21 mouse cellular contexts compared by ENCODE assay signal in the genomic region with DNA sequence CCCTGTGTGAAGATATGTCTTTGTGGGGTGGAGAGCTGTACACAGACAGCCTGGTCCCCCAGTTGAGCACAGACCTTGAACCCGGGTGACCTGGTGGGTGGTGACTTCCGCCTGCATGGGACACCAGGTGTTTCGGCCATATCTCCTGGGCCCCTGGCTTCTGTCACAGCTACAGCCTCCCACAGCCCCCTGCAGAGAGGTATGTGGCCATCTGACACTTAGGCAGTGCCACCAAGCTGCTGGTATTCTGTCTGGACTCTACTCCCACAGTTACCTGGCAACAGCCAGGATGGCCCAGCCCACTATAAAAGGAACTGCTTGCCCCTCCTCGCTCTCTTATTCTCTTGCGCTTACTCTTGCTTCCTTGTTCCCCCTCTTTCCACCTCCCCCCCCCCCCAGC. TPM values are rescaled to one million over a fixed set of nuclear protein-coding genes. Genes with fewer than 3 reads are reported as not detected.
DNase-seq lines count a peak whose midpoint lies in the region; TF ChIP-seq lines count a peak whose summit lies in the region.
"Had no signal": no experiment of that assay in that cellular context is flagged by ENCODE, and none has a peak within 500 bp of the region (broad histone marks: within the 10 kb centered on the region; RNA-seq: fewer than 3 reads in every experiment).

No protein-coding gene starts in this region.

- no peak for TF ChIP-seq POLR2A in cerebellum, adult 2 months (IDR thresholded peaks at IDR 0.05; ENCODE audit: borderline replicate concordance, insufficient read depth, low read length)

- H3K27me3 ChIP-seq in cerebellum, adult 2 months (ENCODE audit: control insufficient read depth, insufficient read depth, low read length), result no peaks in the 10 kb centered on the region
- H3K27me3 ChIP-seq in limb, embryonic 10.5 days (ENCODE audit: low read depth, poor library complexity, severe bottlenecking), result no peaks in the 10 kb centered on the region
- H3K27me3 ChIP-seq: CH12.LX; forebrain, embryonic 12.5 days; liver, embryonic 15.5 days had no signal

- intact Hi-C loops in left cerebral cortex, postnatal 4 days (cut with DNase I), result no loop called here

- H3K36me3 ChIP-seq in limb, embryonic 10.5 days, result no peaks in the 10 kb centered on the region
- H3K36me3 ChIP-seq: forebrain, embryonic 12.5 days had no signal

- DNase-seq in heart, adult 11 months, result peak; percentile 81
- no peak for DNase-seq in heart, adult 18-20 months
- DNase-seq in left cerebral cortex, postnatal 4 days, result peak; percentile 14
- DNase-seq in left cerebral cortex, adult 8-10 months (ENCODE audit: low spot score in 2 of 2), result no peak
- peak; percentile 38 to 57 for DNase-seq in cerebellum, adult 2 months
- no peak for DNase-seq in limb, embryonic 10.5 days (ENCODE audit: low spot score)
- DNase-seq in spleen, adult 12 weeks (ENCODE audit: low spot score), result no peak
- DNase-seq: adrenal gland, postnatal 10 days; gastrocnemius, postnatal 14 days; kidney, adult 8-10 months; right cerebral cortex, postnatal 14 days; thymus, postnatal 25 days had no signal

- no peaks in the 10 kb centered on the region for H3K9me3 ChIP-seq in limb, embryonic 10.5 days (replicated peaks)
- H3K9me3 ChIP-seq: forebrain, embryonic 12.5 days; liver, embryonic 15.5 days had no signal

- H3K4me1 ChIP-seq in cerebellum, adult 2 months (ENCODE audit: control insufficient read depth, insufficient read depth, low read length), result peaks cover 3% of the 10 kb centered on the region; the same call in 1 of the 2 replicates
- H3K4me1 ChIP-seq in limb, embryonic 10.5 days, result peaks cover 9% of the 10 kb centered on the region; the same call in 1 of the 2 replicates
- H3K4me1 ChIP-seq: forebrain, embryonic 12.5 days; liver, embryonic 15.5 days had no signal

- H3K27ac ChIP-seq in cerebellum, adult 2 months (ENCODE audit: insufficient read depth, low read length), result no peak overlapping the region
- peak overlapping the region; percentile 36; the same call in 1 of the 2 replicates for H3K27ac ChIP-seq in limb, embryonic 10.5 days
- H3K27ac ChIP-seq: forebrain, embryonic 12.5 days; left cerebral cortex, adult 2 months; liver, embryonic 15.5 days had no signal

- no peak for TF ChIP-seq CTCF in cerebellum, adult 2 months (IDR thresholded peaks at IDR 0.05; ENCODE audit: borderline replicate concordance, insufficient read depth, low read depth, low read length)

- no peak overlapping the region for H3K4me3 ChIP-seq in cerebellum, adult 2 months (replicated peaks; ENCODE audit: insufficient read depth, low read depth, low read length)
- no peak overlapping the region for H3K4me3 ChIP-seq in limb, embryonic 10.5 days
- H3K4me3 ChIP-seq: forebrain, embryonic 12.5 days; left cerebral cortex, adult 2 months; liver, embryonic 15.5 days had no signal

- 39% methylated on average over 5 of the region's 5 CpGs for WGBS in cerebellum, adult 2 months
- 83% methylated on average over 5 of the region's 5 CpGs for WGBS in limb, embryonic 10.5 days

RNA-seq across cellular contexts. Expression of gene Bhmt2, which starts 16.2 kb away (rescaled TPM):
- total RNA-seq in heart, adult 18-20 months (2021), result not detected
- total RNA-seq in left cerebral cortex, postnatal 4 days (2021), result under 1 TPM in 1 of 2 experiments, not detected in 1; 0.20 TPM
- under 1 TPM; 0.34 to 0.57 (median 0.46) TPM for total RNA-seq in left cerebral cortex, adult 8-10 months (2022)
- polyA plus RNA-seq in cerebellum, adult 2 months (2012; rRNA removed), result 0.22 and 0.39 TPM in 2 replicates
- not detected in 2 replicates for polyA plus RNA-seq in limb, embryonic 10.5 days (2016; fragmentation: Nextera tagmentation; extraction: Ambion mirVana)
- total RNA-seq: CH12.LX; gastrocnemius, postnatal 14 days; megakaryocyte, adult 5-6 weeks had no signal
- polyA plus RNA-seq: forebrain, embryonic 12.5 days; heart, postnatal 0 days; lung, postnatal 0 days; neural tube, embryonic 11.5 days had no signal

RNA-seq across cellular contexts. Expression of gene Dmgdh, which starts 16.3 kb away (rescaled TPM):
- not detected for total RNA-seq in heart, adult 18-20 months (2021)
- total RNA-seq in left cerebral cortex, postnatal 4 days (2021), result under 1 TPM; 0.83 to 0.86 TPM
- total RNA-seq in left cerebral cortex, adult 8-10 months (2022), result 1 to 10 TPM in 1 of 4 experiments, under 1 TPM in 3; 0.42 to 1.3 (median 0.51) TPM
- 0.11 TPM in 2 replicates for polyA plus RNA-seq in cerebellum, adult 2 months (2012; rRNA removed)
- polyA plus RNA-seq in limb, embryonic 10.5 days (2016; fragmentation: Nextera tagmentation; extraction: Ambion mirVana), result not detected in 2 replicates
- total RNA-seq: gastrocnemius, postnatal 14 days; megakaryocyte, adult 5-6 weeks had no signal
- polyA plus RNA-seq: heart, postnatal 0 days; lung, postnatal 0 days; neural tube, embryonic 11.5 days had no signal

RNA-seq across cellular contexts. Expression of gene Bhmt, which starts 20.2 kb away (rescaled TPM):
- total RNA-seq in heart, adult 18-20 months (2021), result not detected
- total RNA-seq in left cerebral cortex, postnatal 4 days (2021), result not detected
- total RNA-seq in left cerebral cortex, adult 8-10 months (2022), result not detected
- 0.16 TPM in 1 of 2 replicates, not detected in the other for polyA plus RNA-seq in cerebellum, adult 2 months (2012; rRNA removed)
- not detected in 2 replicates for polyA plus RNA-seq in limb, embryonic 10.5 days (2016; fragmentation: Nextera tagmentation; extraction: Ambion mirVana)
- total RNA-seq: CH12.LX; layer of hippocampus, adult 18-20 months; left cerebral cortex, adult 2 months; megakaryocyte, adult 5-6 weeks had no signal
- polyA plus RNA-seq: neural tube, embryonic 11.5 days had no signal

Comparison
In these comparisons a context has a peak if more than half of its experiments do, and no peak if none do; other contexts are left out.
1. DNase-seq: peak in heart, adult 11 months (single experiment), left cerebral cortex, postnatal 4 days (single experiment) and cerebellum, adult 2 months (2 of 2); none in heart, adult 18-20 months (0 of 2), left cerebral cortex, adult 8-10 months (0 of 2), limb, embryonic 10.5 days (single experiment) and spleen, adult 12 weeks (single experiment).